Mouse (Mus musculus): ENCODE measurements around the gene Atp8b5.
A peak's percentile ranks its signal among the peaks of the same experiment; 100 is the strongest.

The Atp8b5 gene

GRCm38 (mm10) chr4:43321536-43321935 is 54.6 kb downstream of the Atp8b5 start:
- DNase-seq (ENCODE audit: extremely low read depth, insufficient read length, low spot score) = no peak

GRCm38 (mm10) chr4:43322336-43322735 is 55.4 kb downstream of the Atp8b5 start:
- DNase-seq (ENCODE audit: extremely low read depth, insufficient read length, low spot score) = no peak

- DNase-seq (ENCODE audit: extremely low read depth, insufficient read length, low spot score) = no peak
Observed at GRCm38 (mm10) chr4:43327118-43327517, 60.2 kb downstream of the Atp8b5 start.

- DNase-seq (ENCODE audit: extremely low read depth, insufficient read length, low spot score) = no peak
Observed at GRCm38 (mm10) chr4:43334771-43335170, 67.8 kb downstream of the Atp8b5 start.

GRCm38 (mm10) chr4:43336176-43336575 is 69.2 kb downstream of the Atp8b5 start:
- DNase-seq (ENCODE audit: extremely low read depth, insufficient read length, low spot score) = no peak

GRCm38 (mm10) chr4:43340096-43340804 is 73.3 kb downstream of the Atp8b5 start:
- DNase-seq (ENCODE audit: extremely low read depth, insufficient read length, low spot score) = no peak

- DNase-seq (ENCODE audit: extremely low read depth, insufficient read length, low spot score) = no peak
Observed at GRCm38 (mm10) chr4:43341276-43341891, 74.4 kb downstream of the Atp8b5 start.

GRCm38 (mm10) chr4:43342443-43342842 is 75.5 kb downstream of the Atp8b5 start:
- DNase-seq (ENCODE audit: extremely low read depth, insufficient read length, low spot score) = no peak

GRCm38 (mm10) chr4:43344932-43345331 is 78.0 kb downstream of the Atp8b5 start:
- DNase-seq (ENCODE audit: extremely low read depth, insufficient read length, low spot score) = no peak

- DNase-seq (ENCODE audit: extremely low read depth, insufficient read length, low spot score) = peak; percentile 21
Observed at GRCm38 (mm10) chr4:43349206-43349605, 82.2 kb downstream of the Atp8b5 start.

- DNase-seq (ENCODE audit: extremely low read depth, insufficient read length, low spot score) = peak; percentile 16
Observed at GRCm38 (mm10) chr4:43350038-43350560, 83.1 kb downstream of the Atp8b5 start.

- no peak for DNase-seq (ENCODE audit: extremely low read depth, insufficient read length, low spot score)
Observed at GRCm38 (mm10) chr4:43353662-43354061, 86.7 kb downstream of the Atp8b5 start.

- DNase-seq (ENCODE audit: extremely low read depth, insufficient read length, low spot score) = no peak
Observed at GRCm38 (mm10) chr4:43364914-43365560, 98.1 kb downstream of the Atp8b5 start.

- DNase-seq (ENCODE audit: extremely low read depth, insufficient read length, low spot score) = no peak
Observed at GRCm38 (mm10) chr4:43367295-43367694, 100.3 kb downstream of the Atp8b5 start.

- DNase-seq (ENCODE audit: extremely low read depth, insufficient read length, low spot score) = no peak
Observed at GRCm38 (mm10) chr4:43367787-43368186, 100.8 kb downstream of the Atp8b5 start.

- no peak for DNase-seq (ENCODE audit: extremely low read depth, insufficient read length, low spot score)
Observed at GRCm38 (mm10) chr4:43371406-43371805, 104.4 kb downstream of the Atp8b5 start.

- DNase-seq (ENCODE audit: extremely low read depth, insufficient read length, low spot score) = no peak
Observed at GRCm38 (mm10) chr4:43372155-43372554, 105.2 kb downstream of the Atp8b5 start.

- no peak for DNase-seq (ENCODE audit: extremely low read depth, insufficient read length, low spot score)
Observed at GRCm38 (mm10) chr4:43374266-43374665, 107.3 kb downstream of the Atp8b5 start.

- no peak for DNase-seq (ENCODE audit: extremely low read depth, insufficient read length, low spot score)
Observed at GRCm38 (mm10) chr4:43379601-43380000, 112.6 kb downstream of the Atp8b5 start.

- no peak for DNase-seq (ENCODE audit: extremely low read depth, insufficient read length, low spot score)
Observed at GRCm38 (mm10) chr4:43380951-43381350, 114.0 kb downstream of the Atp8b5 start.

GRCm38 (mm10) chr4:43381408-43382154 is 114.6 kb downstream of the Atp8b5 start, which contains the start of gene Rusc2:
TSS of gene Rusc2 (plus strand) at chr4:43381979.
- DNase-seq (ENCODE audit: extremely low read depth, insufficient read length, low spot score) = peak; percentile 94
